Mouse (Mus musculus) leukemia stem cell, adult 10-12 weeks (primary cell): ENCODE data around the gene Tmem269. TPM values are rescaled to one million over a fixed set of nuclear protein-coding genes. Genes with fewer than 3 reads are reported as not detected.

ENCODE experiments used
- polyA plus RNA-seq: library from polyadenylated mRNA; stranded (reverse); fragments of >175 nt; gene quantifications from 2 replicates; pipeline ENCODE4 v1.2.3, GENCODE M21; 2012; ENCODE audit warnings: low replicate concordance

Tmem269 gene
- not detected in 2 replicates for polyA plus RNA-seq

GRCm38 (mm10) chr4:119218169-119218568 lies at the start of gene Tmem269:
Tmem269 (minus strand) TSS chr4:119218217.

GRCm38 (mm10) chr4:119255351-119255750 lies 37.3 kb upstream of the Tmem269 start, which contains the start of gene Cldn19:
Cldn19 (plus strand) TSS chr4:119255414.

GRCm38 (mm10) chr4:119232410-119233255 lies 14.6 kb upstream of the Tmem269 start, which contains the start of the genes AU022252 and P3h1:
AU022252 (minus strand) TSS chr4:119232712.
P3h1 (plus strand) TSS chr4:119232915.

GRCm38 (mm10) chr4:119194909-119195581 lies 23.0 kb downstream of the Tmem269 start, which contains the start of gene Svbp:
Svbp (plus strand) TSS chr4:119195306.

GRCm38 (mm10) chr4:119189864-119190263 lies 28.2 kb downstream of the Tmem269 start, which contains the start of gene Ermap:
Ermap (minus strand) TSS chr4:119190011.

GRCm38 (mm10) chr4:119173851-119174453 lies 44.1 kb downstream of the Tmem269 start, which contains the start of gene Zfp691:
Zfp691 (minus strand) TSS chr4:119174195.

Other genes with a start within 250 kb of the Tmem269 start
- 6.2 and 10.4 TPM in 2 replicates for gene Slc2a1, start 109.5 kb downstream of the Tmem269 start, polyA plus RNA-seq
- 10.1 and 18.0 TPM in 2 replicates for gene Zfp691, start 44.0 kb downstream of the Tmem269 start, polyA plus RNA-seq
- gene Ermap, start 28.2 kb downstream of the Tmem269 start, polyA plus RNA-seq = 72.8 and 213 TPM in 2 replicates
- gene Svbp, start 22.9 kb downstream of the Tmem269 start, polyA plus RNA-seq = 77.9 and 129 TPM in 2 replicates
- 12.9 and 16.1 TPM in 2 replicates for gene AU022252, start 14.5 kb upstream of the Tmem269 start, polyA plus RNA-seq
- gene P3h1, start 14.7 kb upstream of the Tmem269 start, polyA plus RNA-seq = 11.6 and 13.2 TPM in 2 replicates
- not detected in 2 replicates for gene Cldn19, start 37.2 kb upstream of the Tmem269 start, polyA plus RNA-seq
- gene Ybx1, start 76.4 kb upstream of the Tmem269 start, polyA plus RNA-seq = 2,013 and 2,112 TPM in 2 replicates
- gene Ppih, start 102.3 kb upstream of the Tmem269 start, polyA plus RNA-seq = 0.88 and 2.1 TPM in 2 replicates
- gene Ccdc30, start 197.3 kb upstream of the Tmem269 start, polyA plus RNA-seq = not detected in 2 replicates
- 8.1 and 11.0 TPM in 2 replicates for gene Ppcs, start 204.2 kb upstream of the Tmem269 start, polyA plus RNA-seq
- gene Zmynd12, start 204.6 kb upstream of the Tmem269 start, polyA plus RNA-seq = not detected in 2 replicates